Mouse (Mus musculus): ENCODE measurements around the gene Agpat4.
A peak's percentile ranks its signal among the peaks of the same experiment; 100 is the strongest.

Agpat4 gene

GRCm38 (mm10) chr17:12228001-12228400 is 109.5 kb downstream of the Agpat4 start:
- DNase-seq (ENCODE audit: low read depth, low spot score): no peak

GRCm38 (mm10) chr17:12228471-12228870 is 110.0 kb downstream of the Agpat4 start:
- no peak for DNase-seq (ENCODE audit: low read depth, low spot score)

- no peak for DNase-seq (ENCODE audit: low read depth, low spot score)
Observed at GRCm38 (mm10) chr17:12229756-12230155, 111.3 kb downstream of the Agpat4 start.

- peak; percentile 64 for DNase-seq (ENCODE audit: low read depth, low spot score)
Observed at GRCm38 (mm10) chr17:12230167-12230566, 111.7 kb downstream of the Agpat4 start.

GRCm38 (mm10) chr17:12231087-12231486 is 112.6 kb downstream of the Agpat4 start:
- DNase-seq (ENCODE audit: low read depth, low spot score): no peak

GRCm38 (mm10) chr17:12232724-12233123 is 114.2 kb downstream of the Agpat4 start:
- no peak for DNase-seq (ENCODE audit: low read depth, low spot score)

- no peak for DNase-seq (ENCODE audit: low read depth, low spot score)
Observed at GRCm38 (mm10) chr17:12240701-12241100, 122.2 kb downstream of the Agpat4 start.

GRCm38 (mm10) chr17:12249783-12250504 is 131.4 kb downstream of the Agpat4 start:
- DNase-seq (ENCODE audit: low read depth, low spot score): no peak

- DNase-seq (ENCODE audit: low read depth, low spot score): no peak
Observed at GRCm38 (mm10) chr17:12250581-12250980, 132.1 kb downstream of the Agpat4 start.

GRCm38 (mm10) chr17:12256142-12256541 is 137.6 kb downstream of the Agpat4 start:
- DNase-seq (ENCODE audit: low read depth, low spot score): no peak

GRCm38 (mm10) chr17:12258517-12258916 is 140.0 kb downstream of the Agpat4 start:
- no peak for DNase-seq (ENCODE audit: low read depth, low spot score)

GRCm38 (mm10) chr17:12259957-12260356 is 141.5 kb downstream of the Agpat4 start:
- no peak for DNase-seq (ENCODE audit: low read depth, low spot score)

- DNase-seq (ENCODE audit: low read depth, low spot score): no peak
Observed at GRCm38 (mm10) chr17:12261376-12261775, 142.9 kb downstream of the Agpat4 start.

- DNase-seq (ENCODE audit: low read depth, low spot score): no peak
Observed at GRCm38 (mm10) chr17:12261887-12262286, 143.4 kb downstream of the Agpat4 start.

- DNase-seq (ENCODE audit: low read depth, low spot score): no peak
Observed at GRCm38 (mm10) chr17:12262851-12263250, 144.3 kb downstream of the Agpat4 start.

GRCm38 (mm10) chr17:12263787-12264186 is 145.3 kb downstream of the Agpat4 start:
- no peak for DNase-seq (ENCODE audit: low read depth, low spot score)

GRCm38 (mm10) chr17:12264293-12264692 is 145.8 kb downstream of the Agpat4 start:
- DNase-seq (ENCODE audit: low read depth, low spot score): no peak

- DNase-seq (ENCODE audit: low read depth, low spot score): peak; percentile 71
Observed at GRCm38 (mm10) chr17:12265969-12266925, 147.7 kb downstream of the Agpat4 start.

- no peak for DNase-seq (ENCODE audit: low read depth, low spot score)
Observed at GRCm38 (mm10) chr17:12268091-12268490, 149.6 kb downstream of the Agpat4 start.

- no peak for DNase-seq (ENCODE audit: low read depth, low spot score)
Observed at GRCm38 (mm10) chr17:12268538-12268937, 150.0 kb downstream of the Agpat4 start.

All from telencephalon, adult 2 months (tissue).